Mouse (Mus musculus): ENCODE measurements around the gene Ddost.

DNA sequence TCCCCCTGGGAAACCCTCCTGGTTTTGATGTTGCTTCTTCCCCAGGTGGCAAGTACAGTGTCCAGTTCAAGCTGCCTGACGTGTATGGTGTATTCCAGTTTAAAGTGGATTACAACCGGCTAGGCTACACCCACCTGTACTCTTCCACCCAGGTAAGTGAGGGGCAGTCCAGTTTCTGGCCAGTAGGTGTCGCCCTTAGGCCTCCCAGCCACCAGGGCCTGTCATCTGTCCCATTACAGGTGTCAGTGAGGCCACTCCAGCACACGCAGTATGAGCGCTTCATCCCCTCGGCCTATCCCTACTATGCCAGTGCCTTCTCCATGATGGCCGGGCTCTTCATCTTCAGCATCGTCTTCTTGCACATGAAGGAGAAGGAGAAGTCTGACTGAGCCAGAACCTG is 7.1 kb downstream of the Ddost start:
- TF ChIP-seq POLR2A (IDR thresholded peaks at IDR 0.05; ENCODE audit: low read depth, low read length) (no peak), CTCF (IDR thresholded peaks at IDR 0.05; ENCODE audit: borderline replicate concordance, insufficient read depth, low read length) (peak; percentile 86)

Data from embryonic fibroblast, embryonic 13.5 days (primary cell).